Mouse (Mus musculus) embryonic facial prominence, embryonic 12.5 days (tissue): ENCODE data around the gene Cacng7. TPM values are rescaled to one million over a fixed set of nuclear protein-coding genes. Genes with fewer than 3 reads are reported as not detected.
"Not testable (repeated sequence)": the region's sequence is repeated elsewhere in the genome, so short reads cannot be mapped to it uniquely, and the experiment has no call there.

Experiments
- ATAC-seq: fragments of 200-750 bp; cut with Nextera tagmentation; 2 replicates; pipeline ENCODE4 v1.8.0; 2017; ENCODE audit not compliant: insufficient number of reproducible peaks, insufficient read depth, low FRiP score, low TSS enrichment
- H3K27ac ChIP-seq: fragments of 300-500 bp; sonication (generic); 2 replicates; pipeline ENCODE4 v1.5.1; 2016; ENCODE audit warnings: mild to moderate bottlenecking
- H3K27me3 ChIP-seq: fragments of 300-500 bp; sonication (generic); 2 replicates; pipeline ENCODE4 v1.6.1; 2016; ENCODE audit warnings: mild to moderate bottlenecking, moderate library complexity
- H3K36me3 ChIP-seq: fragments of 300-500 bp; sonication (generic); 2 replicates; pipeline ENCODE4 v1.6.1; 2016; ENCODE audit warnings: mild to moderate bottlenecking
- H3K4me1 ChIP-seq: fragments of 300-500 bp; sonication (generic); 2 replicates; pipeline ENCODE4 v1.6.1; 2016
- H3K4me2 ChIP-seq: fragments of 300-500 bp; sonication (generic); replicated peaks from 2 replicates; pipeline ENCODE4 v1.6.1; 2016; ENCODE audit warnings: mild to moderate bottlenecking, moderate library complexity
- H3K4me3 ChIP-seq: fragments of 300-500 bp; sonication (generic); 2 replicates; pipeline ENCODE4 v1.5.1; 2016; ENCODE audit warnings: mild to moderate bottlenecking
- H3K9ac ChIP-seq: fragments of 300-500 bp; sonication (generic); 2 replicates; pipeline ENCODE4 v1.6.1; 2016; ENCODE audit warnings: mild to moderate bottlenecking, moderate library complexity
- H3K9me3 ChIP-seq: fragments of 300-500 bp; sonication (generic); 2 replicates; pipeline ENCODE4 v1.6.1; 2016; ENCODE audit warnings: mild to moderate bottlenecking, moderate library complexity
- WGBS: fragments of 180-500 bp; shearing (Covaris S2); methylation state at CpG from one replicate; pipeline ENCODE4 v1.1.7; 2016; 5-methylcytosine and 5-hydroxymethylcytosine counted together
- microRNA-seq: library from miRNA; unstranded; fragments of <30 nt; microRNA quantifications from one replicate; pipeline ENCODE4, GENCODE M21; 2017
- polyA plus RNA-seq: library from polyadenylated mRNA; unstranded; fragments of >200 nt; fragmentation: Nextera tagmentation; extraction: Ambion mirVana; gene quantifications from 2 replicates; pipeline ENCODE4 v1.2.1, GENCODE M21; 2016

Cacng7 gene
- polyA plus RNA-seq, 1 experiment from 2014 or later, result 3.7 TPM

- not testable (repeated sequence) for H3K4me2 ChIP-seq, ATAC-seq, H3K36me3 ChIP-seq, H3K4me3 ChIP-seq, H3K27me3 ChIP-seq, H3K4me1 ChIP-seq, H3K9ac ChIP-seq, H3K27ac ChIP-seq, H3K9me3 ChIP-seq
- WGBS, result 90% methylated on average over 8 of the region's 8 CpGs
These were observed 65.6 kb downstream of the Cacng7 start for GRCm38 (mm10) chr7:3398363-3398762.

- no peaks in the 10 kb centered on the region for H3K9me3 ChIP-seq
- H3K36me3 ChIP-seq, result no peaks in the 10 kb centered on the region
- H3K9ac ChIP-seq, result no peak overlapping the region
- H3K4me3 ChIP-seq, result no peak overlapping the region
- ATAC-seq, result no peak
- no peaks in the 10 kb centered on the region for H3K27me3 ChIP-seq
- H3K4me1 ChIP-seq, result no peaks in the 10 kb centered on the region
- H3K4me2 ChIP-seq, result no peak overlapping the region
- no peak overlapping the region for H3K27ac ChIP-seq
These were observed 67.2 kb downstream of the Cacng7 start for GRCm38 (mm10) chr7:3399937-3400336.

GRCm38 (mm10) chr7:3409729-3410520 lies 77.2 kb downstream of the Cacng7 start:
- no peak overlapping the region for H3K9ac ChIP-seq
- 0 out of 2 replicates have a peak, but pooled peaks cover 4% of the 10 kb centered on the region for H3K4me1 ChIP-seq
- no peak overlapping the region for H3K4me2 ChIP-seq
- no peak overlapping the region for H3K4me3 ChIP-seq
- no peak for ATAC-seq
- no peaks in the 10 kb centered on the region for H3K36me3 ChIP-seq
- no peaks in the 10 kb centered on the region for H3K9me3 ChIP-seq
- no peak overlapping the region for H3K27ac ChIP-seq
- peaks cover 36% of the 10 kb centered on the region for H3K27me3 ChIP-seq
- 63% methylated on average over 11 of the region's 11 CpGs for WGBS

GRCm38 (mm10) chr7:3411160-3411941 lies 78.6 kb downstream of the Cacng7 start:
- H3K4me1 ChIP-seq, result 0 out of 2 replicates have a peak, but pooled peaks cover 10% of the 10 kb centered on the region
- no peaks in the 10 kb centered on the region for H3K9me3 ChIP-seq
- H3K4me2 ChIP-seq, result peak overlapping the region; percentile 73
- peaks cover 50% of the 10 kb centered on the region for H3K27me3 ChIP-seq
- H3K4me3 ChIP-seq, result peak overlapping the region; percentile 44
- ATAC-seq, result peak; percentile 90
- H3K9ac ChIP-seq, result peak overlapping the region; percentile 47; the same call in 1 of the 2 replicates
- WGBS, result under 1% methylated on average over 33 of the region's 33 CpGs
- H3K36me3 ChIP-seq, result no peaks in the 10 kb centered on the region
- H3K27ac ChIP-seq, result no peak overlapping the region

GRCm38 (mm10) chr7:3412036-3412435 lies 79.3 kb downstream of the Cacng7 start:
- Histone ChIP-seq H3K36me3 (no peaks in the 10 kb centered on the region), H3K27ac (no peak overlapping the region), H3K4me2 (peak overlapping the region; percentile 73), H3K4me3 (peak overlapping the region; percentile 44), H3K4me1 (0 out of 2 replicates have a peak, but pooled peaks cover 10% of the 10 kb centered on the region), H3K27me3 (peaks cover 57% of the 10 kb centered on the region), H3K9me3 (no peaks in the 10 kb centered on the region), H3K9ac (peak overlapping the region; percentile 47; the same call in 1 of the 2 replicates)
- 2% methylated on average over 20 of the region's 20 CpGs for WGBS
- no peak for ATAC-seq

GRCm38 (mm10) chr7:3414888-3415287 lies 82.1 kb downstream of the Cacng7 start:
- no peak for ATAC-seq
- H3K27ac ChIP-seq, result no peak overlapping the region

GRCm38 (mm10) chr7:3415378-3415777 lies 82.6 kb downstream of the Cacng7 start:
- Histone ChIP-seq H3K9me3 (no peaks in the 10 kb centered on the region), H3K36me3 (no peaks in the 10 kb centered on the region), H3K27ac (no peak overlapping the region), H3K4me1 (0 out of 2 replicates have a peak, but pooled peaks cover 10% of the 10 kb centered on the region), H3K4me2 (peak overlapping the region; percentile 95), H3K9ac (peak overlapping the region; percentile 52), H3K27me3 (peaks cover 63% of the 10 kb centered on the region), H3K4me3 (peak overlapping the region; percentile 44)
- no peak for ATAC-seq
- WGBS, result 0% methylated on average over 49 of the region's 60 CpGs

More at GRCm38 (mm10) chr7:3414888-3415287, 82.1 kb downstream of the Cacng7 start:
- H3K27me3 ChIP-seq, result peaks cover 63% of the 10 kb centered on the region
- peak overlapping the region; percentile 52 for H3K9ac ChIP-seq
- 0 out of 2 replicates have a peak, but pooled peaks cover 10% of the 10 kb centered on the region for H3K4me1 ChIP-seq
- peak overlapping the region; percentile 95 for H3K4me2 ChIP-seq
- H3K36me3 ChIP-seq, result no peaks in the 10 kb centered on the region
- peak overlapping the region; percentile 44 for H3K4me3 ChIP-seq
- 1% methylated on average over 47 of the region's 47 CpGs for WGBS
- H3K9me3 ChIP-seq, result no peaks in the 10 kb centered on the region

Small RNAs within 50 kb of the gene (microRNA-seq; reads per million reads assigned to microRNA genes)
- 17.2 reads per million, percentile 32 among the genes with 10 or more reads in this experiment for gene Gm23450

Other genes with a start within 250 kb of the Cacng7 start
- gene AU018091, start 163.8 kb upstream of the Cacng7 start, polyA plus RNA-seq, result 0.13 and 0.23 TPM in 2 replicates
- 0.03 TPM in 1 of 2 replicates, not detected in the other for gene Nlrp12, start 83.2 kb upstream of the Cacng7 start, polyA plus RNA-seq
- 34.4 and 38.0 TPM in 2 replicates for gene Myadm, start 43.9 kb upstream of the Cacng7 start, polyA plus RNA-seq
- gene Prkcg, start 43.8 kb upstream of the Cacng7 start, polyA plus RNA-seq, result 0.12 and 0.19 TPM in 2 replicates
- gene Cacng8, start 57.7 kb downstream of the Cacng7 start, polyA plus RNA-seq, result 7.3 and 7.5 TPM in 2 replicates
- gene Cacng6, start 91.2 kb downstream of the Cacng7 start, polyA plus RNA-seq, result 1.7 and 2.2 TPM in 2 replicates
- not detected in 2 replicates for gene Tarm1, start 169.7 kb downstream of the Cacng7 start, polyA plus RNA-seq